Mouse (Mus musculus) brain, adult 10 weeks (tissue): Measurements from ENCODE around the gene Bcl2l11. TPM values are rescaled to one million over a fixed set of nuclear protein-coding genes. Genes with fewer than 3 reads are reported as not detected.

Experiments
- polyA plus RNA-seq: library from polyadenylated mRNA; stranded (reverse); fragments of 350-450 nt; fragmentation: Illumina TruSeq; extraction: RNeasy Lipid Tissue Mini Kit (QIAGEN cat#74804); gene quantifications from one replicate; pipeline ENCODE4 v1.2.3, GENCODE M21; 2015; ENCODE audit warnings: low read depth, low replicate concordance

The Bcl2l11 gene
- polyA plus RNA-seq, result 2.4 TPM

DNA sequence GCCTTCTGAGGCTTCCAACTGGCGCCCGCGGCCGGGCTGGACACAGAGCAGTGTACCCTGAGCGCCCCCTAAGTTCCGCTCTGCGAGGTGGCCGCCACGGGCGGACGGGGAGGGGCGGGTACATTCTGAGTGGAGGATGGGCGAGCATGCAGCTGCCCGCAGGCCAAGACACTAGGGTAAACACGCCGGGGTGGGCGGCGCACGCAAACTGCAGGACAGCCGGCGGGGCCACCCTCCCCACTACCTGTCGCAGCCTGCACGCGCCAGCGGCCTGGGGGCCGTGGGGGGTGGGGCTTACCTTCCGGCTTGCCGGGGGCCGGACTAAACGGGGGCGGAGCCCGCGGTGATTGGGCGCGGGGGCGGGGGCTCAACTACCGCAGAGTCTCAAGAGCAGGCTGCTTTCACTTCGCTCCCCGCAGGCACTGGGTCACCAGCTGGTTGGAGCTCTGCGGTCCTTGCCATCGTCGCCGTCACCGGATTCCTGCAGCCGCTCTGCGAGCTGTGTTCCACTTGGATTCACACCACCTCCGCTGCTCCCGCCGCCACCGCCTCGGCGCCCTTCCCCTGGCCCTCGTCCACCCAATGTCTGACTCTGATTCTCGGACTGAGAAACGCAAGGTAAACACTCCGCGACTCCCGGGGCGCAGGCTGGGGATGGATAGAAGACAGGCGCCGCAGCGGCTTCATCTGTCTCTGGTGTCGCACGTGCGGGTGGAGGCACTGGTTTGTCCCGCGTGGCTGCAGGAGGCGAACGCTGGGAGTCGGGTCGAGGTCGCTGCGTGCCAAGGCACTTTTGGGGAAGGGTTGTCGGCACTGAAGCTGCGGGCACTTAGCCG, at the start of gene Bcl2l11:
TSS of gene Bcl2l11 (plus strand) at position 404 of the 836 bp plus-strand sequence.

